Mouse (Mus musculus): ENCODE data around the gene Dkkl1. TPM values are rescaled to one million over a fixed set of nuclear protein-coding genes. Genes with fewer than 3 reads are reported as not detected.
"Not testable (repeated sequence)": the region's sequence is repeated elsewhere in the genome, so short reads cannot be mapped to it uniquely, and the experiment has no call there.

The Dkkl1 gene
- polyA plus RNA-seq (2012; rRNA removed), result 5.1 and 7.5 TPM in 2 replicates

DNA sequence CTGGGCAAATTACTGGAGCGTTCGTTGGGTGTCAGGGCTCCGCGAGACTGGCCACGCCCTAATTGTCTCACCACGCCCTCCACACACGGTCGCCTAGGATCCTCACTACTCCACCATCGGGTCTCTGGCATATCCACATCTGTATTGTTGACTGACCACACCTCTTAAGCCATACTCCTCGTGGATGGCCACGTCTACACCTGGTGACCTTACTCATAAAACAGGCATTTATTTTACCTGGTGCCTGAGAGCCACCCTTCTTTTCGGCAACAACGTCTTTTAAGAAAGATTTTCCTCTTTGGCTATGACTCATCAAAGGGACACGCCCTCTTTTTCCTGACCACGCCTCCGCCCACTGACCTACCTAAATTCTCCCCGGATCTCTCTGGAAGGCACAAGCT, at the start of gene Dkkl1:
TSS of gene Dkkl1 (minus strand) at position 297 of the 401 bp plus-strand sequence.
- no peak for DNase-seq (ENCODE audit: low spot score)

DNA sequence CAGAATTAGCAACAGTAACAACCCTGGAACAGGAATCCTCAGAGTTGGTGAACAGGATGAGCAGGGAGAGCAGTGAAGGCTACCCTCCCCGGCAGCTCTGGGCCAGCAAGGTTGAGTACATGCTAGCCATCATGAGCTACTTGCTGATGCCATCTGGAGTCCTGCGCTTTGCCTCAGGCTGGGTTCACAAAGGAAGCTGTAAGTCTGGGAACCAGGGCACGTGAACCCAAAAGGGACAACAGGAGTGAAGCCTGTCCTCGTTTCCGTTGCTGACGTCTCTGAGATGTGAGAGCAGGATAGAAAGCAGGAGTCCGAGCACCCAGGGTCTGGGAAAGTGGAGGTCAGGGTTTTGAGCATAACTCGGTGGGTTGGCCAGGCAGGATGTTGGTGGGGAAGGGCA, 47.3 kb upstream of the Dkkl1 start:
- DNase-seq (ENCODE audit: low spot score), result no peak

DNA sequence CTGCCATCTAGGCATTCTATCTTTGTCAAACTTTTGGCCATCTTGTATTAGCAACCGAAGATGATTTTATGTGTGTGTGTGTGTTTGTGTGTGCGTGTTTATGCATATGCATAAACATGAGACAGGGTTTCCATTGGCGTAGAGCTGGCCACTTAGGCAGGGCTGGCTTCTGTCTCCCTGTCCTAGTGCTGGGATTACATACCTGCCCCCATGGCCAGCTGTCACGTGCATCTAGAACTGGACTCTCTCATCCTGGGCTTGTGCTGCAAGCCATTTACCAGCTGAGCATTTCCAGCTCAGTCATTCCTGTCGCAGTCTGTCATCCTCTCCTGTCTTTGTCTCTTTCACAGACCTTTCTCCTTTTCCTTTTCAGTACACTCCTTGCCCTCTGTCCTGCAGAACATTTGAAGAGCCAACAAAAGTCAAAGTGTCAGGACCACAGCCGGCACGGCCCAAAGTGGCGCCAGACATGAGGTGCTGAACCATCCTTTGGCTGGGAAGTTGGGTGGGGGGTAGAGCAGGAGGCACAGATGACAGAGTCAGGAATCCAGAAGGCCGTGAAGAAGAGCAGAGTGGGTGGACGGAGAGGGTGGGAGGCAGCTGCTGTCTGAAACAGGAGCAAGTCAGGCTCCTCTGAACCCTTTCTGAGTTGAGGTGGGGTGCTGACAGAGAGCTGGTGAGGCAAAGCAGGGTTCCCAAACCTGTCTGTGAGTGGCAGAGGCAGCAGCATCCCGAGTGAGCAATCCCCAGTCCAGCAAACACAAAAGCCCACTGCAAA, 45.3 kb upstream of the Dkkl1 start:
- DNase-seq (ENCODE audit: low spot score), result no peak

DNA sequence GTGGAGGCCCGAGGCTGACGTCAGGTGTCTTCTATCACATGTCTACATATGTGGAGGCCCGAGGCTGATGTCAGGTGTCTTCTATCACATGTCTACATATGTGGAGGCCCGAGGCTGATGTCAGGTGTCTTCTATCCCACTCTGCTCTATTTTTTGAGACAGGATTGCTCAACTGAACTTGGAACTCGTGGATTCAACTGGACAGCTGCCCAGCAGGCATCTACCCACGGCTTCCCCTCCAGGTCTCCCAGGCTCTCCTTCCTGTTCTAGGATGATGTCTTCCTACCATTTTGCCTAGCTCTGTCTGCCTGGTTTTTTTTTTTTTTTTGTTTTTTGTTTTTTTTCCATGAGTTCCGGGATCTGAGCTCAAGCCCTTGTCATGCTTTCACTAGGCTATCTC, 43.9 kb upstream of the Dkkl1 start:
- DNase-seq (ENCODE audit: low spot score), result not testable (repeated sequence)

DNA sequence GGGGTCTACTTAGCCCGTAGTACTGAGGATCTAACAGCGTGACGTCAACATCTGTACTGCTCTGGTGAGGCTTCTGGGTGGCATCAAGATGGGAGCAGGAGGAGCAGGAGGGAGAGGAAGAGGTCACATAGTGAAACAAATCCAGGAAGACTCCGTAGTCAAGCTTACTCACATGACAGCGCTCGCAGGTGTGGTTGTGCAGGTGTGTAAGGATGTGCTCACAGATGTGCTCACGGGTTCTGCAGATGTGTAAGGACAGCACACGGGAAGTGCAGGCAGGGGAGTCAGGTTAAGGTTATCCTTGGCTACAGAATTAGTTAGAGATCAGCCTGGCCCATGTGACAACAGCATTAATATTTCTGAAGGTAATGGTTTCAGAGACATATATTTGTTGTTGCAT, 41.9 kb upstream of the Dkkl1 start:
- no peak for DNase-seq (ENCODE audit: low spot score)

DNA sequence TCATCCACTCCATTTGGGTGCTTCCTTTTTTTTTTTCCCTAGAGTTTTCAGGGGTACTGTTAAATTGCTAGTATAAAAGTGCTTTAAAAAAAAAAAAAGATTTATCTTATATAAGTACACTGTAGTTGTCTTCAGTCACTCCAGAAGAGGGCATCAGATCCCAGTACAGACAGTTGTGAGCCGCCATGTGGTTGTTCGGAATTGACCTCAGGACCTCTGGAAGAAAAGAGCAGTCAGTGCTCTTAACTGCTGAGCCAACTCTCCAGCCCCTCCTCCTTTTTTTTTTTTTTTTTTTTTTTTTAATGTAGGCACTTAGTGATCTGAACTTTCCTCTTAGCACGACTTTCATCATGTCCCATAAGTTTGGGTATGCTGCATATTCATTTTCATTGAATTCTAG, 35.7 kb upstream of the Dkkl1 start:
- no peak for DNase-seq (ENCODE audit: low spot score)

DNA sequence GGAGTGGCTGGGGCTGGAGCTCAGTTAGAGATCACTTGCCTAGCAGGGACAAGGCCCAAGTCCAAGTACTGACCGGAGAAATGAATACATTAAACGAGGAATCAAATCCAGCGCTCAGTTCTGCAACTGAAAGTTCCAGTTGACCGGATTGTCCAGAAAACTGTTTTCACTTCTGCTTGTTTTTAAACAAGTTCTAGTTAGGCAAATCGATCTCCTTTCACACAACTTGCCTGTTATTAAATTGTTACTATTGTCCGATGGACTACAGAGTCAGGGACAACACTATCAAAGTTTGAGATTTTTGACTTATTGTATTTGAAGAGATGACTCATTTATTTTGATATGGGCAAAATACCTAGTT, 29.4 kb upstream of the Dkkl1 start:
- no peak for DNase-seq (ENCODE audit: low spot score)

DNA sequence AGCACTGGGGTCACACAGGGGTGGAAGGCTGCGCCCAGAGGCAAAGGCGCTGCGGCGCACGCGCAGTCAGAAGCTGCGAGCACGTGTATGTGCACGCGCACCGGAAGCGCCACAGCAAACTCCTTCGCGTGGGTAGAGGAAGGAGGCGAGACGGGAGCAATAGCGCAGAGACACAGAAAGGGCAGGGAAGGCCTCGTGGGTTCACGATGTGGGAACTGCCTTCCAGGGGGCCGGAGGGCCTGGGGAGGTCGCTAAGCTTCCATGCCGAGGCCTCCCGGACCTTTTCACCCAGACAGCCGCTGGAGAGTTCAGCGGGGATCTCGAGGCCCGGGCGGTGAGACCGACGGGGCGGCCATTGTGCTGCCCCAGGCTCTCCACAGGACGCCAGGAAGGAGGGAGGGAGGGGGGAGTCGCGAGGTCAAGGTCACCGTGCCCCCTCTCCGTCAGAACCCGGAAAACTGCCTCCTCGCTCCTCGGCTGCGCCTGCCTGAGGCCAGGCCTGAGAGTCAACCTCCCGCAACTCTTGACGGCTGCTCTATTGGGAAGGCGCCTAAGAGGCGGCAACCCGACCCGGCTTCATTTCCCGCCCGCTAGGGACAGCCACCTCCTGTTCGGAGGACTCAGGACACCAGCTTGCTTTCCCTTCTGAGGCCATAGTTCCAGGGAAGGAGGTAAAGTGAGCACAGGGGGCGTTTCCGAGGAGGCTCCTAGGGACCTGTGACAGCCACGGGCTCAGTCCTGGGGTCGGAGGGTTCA, 28.9 kb upstream of the Dkkl1 start, which contains the start of gene Slc6a16:
TSS of gene Slc6a16 (plus strand) at position 453 of the 756 bp plus-strand sequence.
- no peak for DNase-seq (ENCODE audit: low spot score)

DNA sequence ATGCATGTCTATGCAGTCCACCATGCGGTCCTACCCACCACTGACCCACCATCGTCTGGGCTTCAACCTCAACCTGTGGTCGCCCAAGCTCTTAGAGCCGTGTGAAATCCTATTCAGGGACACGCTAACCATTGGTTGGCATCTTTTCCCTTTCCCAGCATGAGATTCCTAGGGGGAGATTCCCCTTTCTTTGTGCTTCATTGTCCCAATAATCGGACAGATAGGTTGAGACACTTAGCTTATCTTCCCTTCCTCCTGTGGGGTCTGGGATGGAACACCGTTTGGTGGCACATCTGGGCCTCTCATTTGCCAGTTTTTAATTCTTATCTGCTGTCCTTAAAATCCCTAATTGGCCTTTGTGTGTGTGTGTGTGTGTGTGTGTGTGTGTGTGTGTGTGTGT, 28.2 kb upstream of the Dkkl1 start:
- DNase-seq (ENCODE audit: low spot score), result no peak

DNA sequence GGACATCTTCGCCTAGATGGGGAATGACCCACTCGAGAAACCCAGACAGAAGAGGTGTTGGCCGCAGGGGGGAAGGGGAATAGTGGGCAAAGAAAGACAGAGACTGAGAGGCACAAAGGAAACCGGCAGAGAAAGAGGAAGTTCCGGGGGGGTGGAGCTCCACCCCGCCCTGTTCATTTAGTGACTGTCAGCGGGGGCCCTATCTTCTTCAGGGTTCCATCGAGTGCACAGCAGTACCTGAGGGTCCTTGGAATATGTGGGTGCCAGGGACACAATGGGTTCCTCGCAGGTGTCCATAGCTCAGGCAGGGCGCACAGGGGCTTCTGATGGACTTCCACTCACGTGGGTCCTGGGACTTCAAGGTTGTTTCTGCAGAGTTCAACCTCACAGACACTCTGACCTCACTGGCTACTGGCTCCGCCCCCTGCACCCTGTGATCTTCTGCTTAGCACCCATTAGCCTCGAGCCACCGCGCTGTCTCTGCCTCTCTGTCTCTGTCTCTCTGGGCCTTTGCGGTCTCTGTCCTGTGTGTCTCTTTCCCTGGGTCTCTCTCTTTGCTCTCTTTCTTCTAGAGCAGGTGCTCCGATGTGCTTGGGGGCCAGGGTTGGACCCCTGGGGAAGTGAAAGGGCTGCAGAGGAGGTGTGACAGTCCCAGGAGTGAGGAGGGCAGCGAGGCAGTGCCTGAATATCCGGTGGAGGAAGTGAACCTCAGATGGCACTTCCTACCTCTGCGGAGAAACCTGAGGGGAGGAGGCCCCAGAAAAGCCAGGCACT, 27.0 kb upstream of the Dkkl1 start, which contains the start of gene Cd37:
TSS of gene Cd37 (minus strand) at position 393 of the 774 bp plus-strand sequence.
- DNase-seq (ENCODE audit: low spot score), result no peak

DNA sequence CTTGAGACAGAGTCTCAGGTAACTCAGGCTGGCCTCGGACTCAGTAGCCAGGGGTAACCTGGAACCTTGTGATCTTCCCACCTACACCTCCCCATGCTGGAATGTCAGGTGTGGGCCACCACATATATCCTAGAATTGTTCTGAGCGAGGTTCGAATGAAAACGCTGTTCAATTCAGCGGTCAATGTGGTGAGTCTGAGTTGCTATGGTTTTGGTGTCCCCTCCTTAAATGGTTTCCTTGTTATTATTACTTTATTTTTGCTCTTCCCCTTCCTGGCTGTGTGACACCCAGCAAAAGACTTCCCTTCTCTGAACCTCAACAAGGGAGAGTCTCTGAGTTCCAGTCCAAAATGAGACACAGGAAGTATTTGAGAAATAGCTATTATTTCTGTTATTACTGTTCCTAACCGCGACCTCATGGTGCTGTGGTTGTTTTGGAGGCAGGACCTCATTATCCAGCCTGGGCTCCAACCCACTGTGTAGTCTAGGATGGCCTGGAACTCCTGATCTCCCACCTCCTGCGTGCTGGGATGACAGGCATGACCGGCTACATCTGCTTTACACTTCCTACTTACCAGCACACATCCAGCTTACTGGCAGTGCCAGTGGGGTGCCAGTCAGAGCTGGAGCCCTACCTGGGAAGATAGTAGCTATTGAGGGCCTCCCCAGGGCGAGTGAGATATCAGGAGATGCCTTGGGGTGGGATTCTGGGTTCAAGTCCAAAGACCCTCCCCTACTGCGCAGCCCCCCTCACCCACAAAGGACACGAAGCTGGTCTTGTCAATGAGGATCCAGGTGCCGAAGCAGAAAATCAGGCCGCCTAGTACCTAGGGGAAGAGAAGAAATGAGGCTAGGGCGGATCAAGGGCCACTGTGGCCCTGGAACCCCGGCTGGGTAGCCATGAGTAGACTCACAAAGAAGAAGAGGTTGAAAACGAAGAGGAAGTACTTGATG, 26.1 kb upstream of the Dkkl1 start:
- no peak for DNase-seq (ENCODE audit: low spot score)

DNA sequence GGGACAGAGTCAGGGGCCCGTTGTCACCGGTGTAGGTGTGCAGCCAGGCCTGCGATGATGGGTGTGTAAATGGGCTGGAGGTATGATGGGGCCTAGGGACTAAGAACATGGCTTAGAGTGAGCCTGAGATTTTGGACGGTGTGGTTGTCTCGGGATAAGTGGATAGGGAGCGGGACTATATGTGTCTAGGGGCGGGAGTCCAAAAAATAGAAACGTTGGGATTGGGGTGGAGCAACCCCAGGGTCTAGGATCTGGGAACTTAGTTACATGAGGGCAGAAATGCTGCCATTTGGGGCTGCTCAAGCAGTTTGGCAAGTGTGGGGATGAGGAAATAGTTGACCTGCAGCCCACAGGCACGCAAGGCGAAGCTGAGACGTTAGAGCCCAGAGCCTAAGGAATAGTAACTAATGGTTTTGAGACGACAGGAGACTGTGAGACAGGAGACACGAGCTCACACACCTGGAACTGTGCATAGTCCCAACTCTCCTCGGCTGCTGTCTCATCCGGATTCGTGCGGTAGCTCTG, 23.8 kb upstream of the Dkkl1 start:
- no peak for DNase-seq (ENCODE audit: low spot score)

DNA sequence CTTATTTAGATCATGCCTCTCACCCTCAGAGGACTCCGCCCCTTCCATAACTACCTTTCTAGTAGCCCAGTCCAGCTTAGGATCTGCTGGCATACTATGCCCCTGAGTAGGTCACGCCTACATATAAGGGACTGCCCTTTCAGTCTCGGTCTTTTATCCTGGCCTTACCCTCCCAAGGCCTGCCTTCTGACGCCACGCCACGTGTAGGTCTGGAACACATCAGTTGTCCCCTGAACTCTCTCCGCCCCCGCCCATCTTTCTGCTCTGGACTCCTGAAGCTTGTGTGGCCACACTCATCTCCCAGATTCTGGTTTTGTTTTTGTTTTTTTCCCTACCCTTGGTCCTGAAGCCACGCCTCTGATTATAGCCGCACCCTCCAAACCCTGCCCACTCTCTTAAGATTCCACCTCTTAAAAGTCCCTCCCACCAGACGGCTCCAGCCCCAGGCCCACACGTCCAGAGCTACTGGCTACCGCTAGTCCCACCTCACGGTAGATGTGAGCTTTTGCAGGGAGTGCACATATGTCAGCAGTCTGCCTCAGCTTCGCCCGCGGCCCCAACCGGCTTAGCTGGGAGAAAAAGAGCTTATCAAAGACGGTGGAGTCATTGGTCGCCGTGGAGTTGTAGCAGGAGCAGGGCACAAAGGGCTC, 23.1 kb upstream of the Dkkl1 start:
- DNase-seq (ENCODE audit: low spot score), result no peak

DNA sequence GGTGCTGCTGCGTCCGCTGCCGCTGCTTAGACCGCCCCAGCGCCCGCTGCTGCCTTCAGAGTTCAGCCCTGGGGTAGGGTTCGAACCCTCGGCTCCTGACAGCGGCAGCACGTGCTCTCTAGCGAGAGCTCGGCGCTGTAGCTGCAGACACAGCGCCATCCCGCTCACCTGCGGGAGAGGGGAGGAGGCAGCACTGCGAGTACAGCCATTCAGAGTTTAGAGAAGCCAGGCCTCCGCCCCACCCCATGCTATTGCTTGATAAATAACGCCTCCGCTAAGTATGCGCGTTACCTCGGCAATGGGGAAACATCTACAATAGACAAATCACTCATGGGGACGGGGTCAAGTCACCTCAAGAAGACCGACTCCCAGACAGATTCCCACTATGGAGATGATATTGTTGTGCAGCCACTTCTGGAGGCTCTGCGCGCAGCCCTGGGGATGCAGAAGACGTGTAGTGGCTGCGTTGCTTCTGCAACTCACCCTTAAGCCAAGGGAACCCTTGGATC, 22.4 kb upstream of the Dkkl1 start:
- DNase-seq (ENCODE audit: low spot score), result no peak

DNA sequence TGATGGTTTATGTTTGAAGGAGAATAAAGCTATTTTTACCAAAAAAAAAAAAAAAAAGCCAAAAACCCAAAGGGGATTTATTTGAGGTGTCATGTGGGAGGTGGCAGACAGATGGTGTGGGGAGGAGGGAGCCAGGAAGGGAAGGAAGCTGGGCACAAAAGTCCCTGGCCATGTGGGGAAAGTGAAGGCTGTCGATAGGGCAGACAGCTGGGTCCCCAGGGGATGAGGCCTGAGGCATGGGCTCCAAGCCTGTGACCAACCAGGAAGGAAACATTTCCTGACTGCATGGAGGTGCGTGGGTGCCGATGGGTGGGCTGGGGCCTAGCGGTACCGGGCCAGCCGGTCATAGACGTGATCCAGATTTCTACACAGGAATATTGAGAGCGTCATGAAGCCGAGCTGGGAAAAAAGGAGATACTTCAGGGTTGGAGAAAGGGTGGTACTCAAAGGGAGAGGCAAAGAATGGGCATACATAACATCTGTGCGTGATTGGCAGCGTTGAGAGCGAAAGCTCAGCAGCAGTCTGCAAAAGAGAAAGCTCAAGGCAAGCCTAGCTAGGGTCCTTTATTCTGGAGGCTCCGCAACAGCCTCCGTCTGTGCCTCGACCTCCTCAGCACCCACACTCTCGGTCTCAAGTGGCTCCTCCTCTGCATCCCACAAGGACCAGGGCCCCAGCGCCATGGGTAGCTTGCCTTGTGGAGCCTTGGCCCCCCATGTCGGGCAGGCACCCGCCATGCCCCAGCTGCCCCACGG, 21.8 kb upstream of the Dkkl1 start:
- no peak for DNase-seq (ENCODE audit: low spot score)

DNA sequence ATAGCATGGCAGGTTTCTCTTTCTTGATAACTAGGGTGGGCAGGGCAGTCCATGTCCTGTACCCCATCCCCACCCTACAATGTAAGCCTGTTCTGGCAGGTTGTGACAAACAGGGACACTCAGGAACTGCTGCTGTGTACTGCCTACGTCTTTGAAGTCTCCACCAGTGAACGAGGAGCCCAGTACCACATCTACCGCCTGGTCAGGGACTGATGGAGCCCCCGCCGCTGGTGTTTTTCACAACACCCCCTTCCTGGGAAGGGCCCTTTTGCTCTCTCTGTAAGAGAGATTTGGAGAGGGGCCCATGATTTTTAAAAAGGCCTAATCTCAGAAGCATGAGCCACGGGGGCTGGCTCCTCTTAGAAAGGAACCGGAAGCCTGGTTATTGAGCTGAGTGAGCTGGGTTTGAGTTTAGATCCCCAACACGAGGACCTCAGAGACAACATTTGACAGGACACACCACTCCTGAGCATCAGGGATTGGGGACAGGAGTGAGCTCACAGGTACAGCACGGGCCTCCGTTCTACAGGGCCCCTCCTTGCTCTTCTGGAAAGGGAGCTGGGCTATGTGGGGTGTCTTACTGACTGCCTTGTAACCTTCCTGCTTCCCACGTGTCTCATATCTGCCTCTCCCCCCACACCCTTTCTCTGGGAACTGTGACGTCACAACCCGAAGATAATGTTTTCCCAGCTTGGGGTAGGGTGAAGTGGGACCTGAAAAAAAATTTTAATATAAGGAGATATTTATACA, 20.9 kb upstream of the Dkkl1 start:
- no peak for DNase-seq (ENCODE audit: low spot score)

DNA sequence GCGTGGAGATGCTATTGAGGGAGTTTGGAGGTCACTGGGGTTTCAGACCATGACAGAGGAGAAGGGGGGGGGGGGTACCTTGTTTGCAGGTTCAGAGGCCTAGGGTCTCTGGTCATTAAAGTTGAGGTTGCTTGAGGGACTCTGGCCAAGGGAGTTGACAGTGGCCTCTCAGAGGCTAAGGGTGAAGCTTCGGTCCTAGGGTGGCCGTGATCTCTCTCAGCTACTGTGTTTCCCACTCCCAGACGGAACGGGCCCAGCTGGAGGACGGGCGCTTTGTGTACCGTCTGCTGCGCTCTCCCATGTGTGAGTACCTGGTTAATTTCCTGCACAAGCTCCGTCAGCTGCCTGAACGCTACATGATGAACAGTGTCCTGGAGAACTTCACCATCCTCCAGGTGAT, 20.0 kb upstream of the Dkkl1 start:
- no peak for DNase-seq (ENCODE audit: low spot score)

DNA sequence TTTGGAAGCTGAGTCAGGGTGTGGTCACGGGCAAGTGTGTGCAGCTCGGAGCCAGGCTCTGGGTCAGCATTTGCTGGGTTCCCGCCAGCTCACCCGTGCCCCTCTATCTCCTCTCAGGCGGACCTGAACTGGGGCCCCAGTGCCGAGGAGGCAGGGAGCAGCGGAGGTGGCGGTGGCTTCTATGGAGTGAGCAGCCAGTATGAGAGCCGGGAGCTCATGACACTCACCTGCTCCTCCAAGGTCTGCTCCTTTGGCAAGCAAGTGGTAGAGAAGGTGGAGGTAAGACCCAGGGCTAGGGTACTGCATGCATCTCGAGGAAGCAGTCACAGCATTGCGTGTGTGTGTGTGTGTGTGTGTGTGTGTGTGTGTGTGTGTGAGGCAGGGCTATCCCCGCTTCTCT, 19.2 kb upstream of the Dkkl1 start:
- DNase-seq (ENCODE audit: low spot score), result no peak
